Mouse (Mus musculus): ENCODE measurements around the gene Slc44a5. TPM values are rescaled to one million over a fixed set of nuclear protein-coding genes. Genes with fewer than 3 reads are reported as not detected.

The Slc44a5 gene
- polyA plus RNA-seq, 1 experiment from 2014 or later = 1.6 TPM

DNA sequence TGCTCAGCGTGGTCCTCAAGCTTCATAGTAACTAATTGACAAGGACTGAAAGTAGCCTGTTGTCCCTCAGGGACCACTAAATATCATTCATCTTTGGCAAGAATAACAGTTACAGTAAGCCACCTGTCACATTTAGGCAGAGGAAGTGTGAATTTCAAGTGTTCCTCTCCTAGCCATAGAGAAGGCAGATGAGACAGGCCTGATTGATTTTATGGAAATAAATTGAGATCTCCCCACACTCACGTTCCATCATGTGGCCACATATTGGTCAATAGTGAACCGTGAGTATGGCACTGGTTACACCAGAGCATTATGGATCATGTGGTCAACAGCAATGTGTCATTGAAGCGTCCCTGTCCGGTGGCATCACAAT, 199.3 kb downstream of the Slc44a5 start:
- no peaks in the 10 kb centered on the region for H3K27me3 ChIP-seq (ENCODE audit: control insufficient read depth, insufficient read depth, low read length)
- H3K27ac ChIP-seq (ENCODE audit: low read length) = no peak overlapping the region
- no peak overlapping the region for H3K4me3 ChIP-seq (ENCODE audit: low read depth, low read length)
- 77% methylated on average over 5 of the region's 5 CpGs for WGBS
- ATAC-seq (ENCODE audit: insufficient number of reproducible peaks, insufficient read depth, low FRiP score, low read depth) = no peak
- H3K9me3 ChIP-seq (ENCODE audit: control insufficient read depth, low read depth, low read length) = no peaks in the 10 kb centered on the region
- no peaks in the 10 kb centered on the region for H3K36me3 ChIP-seq (ENCODE audit: control insufficient read depth, insufficient read depth, low read length)
- H3K4me2 ChIP-seq (replicated peaks; ENCODE audit: low read depth, low read length) = no peak overlapping the region
- H3K9ac ChIP-seq (replicated peaks; ENCODE audit: low read depth, low read length) = no peak overlapping the region
- no peaks in the 10 kb centered on the region for H3K4me1 ChIP-seq (ENCODE audit: control insufficient read depth, insufficient read depth, low read length)

DNA sequence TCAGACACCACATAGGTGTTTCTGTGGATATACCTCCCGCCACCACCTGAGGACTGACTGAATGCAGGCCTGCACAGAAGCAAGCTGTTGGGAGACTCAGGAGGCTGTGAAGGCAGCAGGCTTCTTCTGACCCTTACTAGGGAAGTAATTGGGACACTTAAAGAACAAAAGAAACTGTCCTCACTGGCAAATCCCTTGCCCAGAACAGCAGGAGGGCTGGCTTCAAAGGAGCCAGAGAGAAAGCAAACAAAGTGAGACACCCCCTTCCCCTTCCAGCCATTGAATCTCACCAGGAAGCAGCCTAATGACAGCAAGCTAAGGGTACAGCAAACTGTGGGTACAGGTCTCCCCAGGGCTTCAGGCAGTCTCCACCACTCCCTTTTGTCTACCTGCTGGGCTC, 200.3 kb downstream of the Slc44a5 start:
- no peak overlapping the region for H3K27ac ChIP-seq (ENCODE audit: low read length)

DNA sequence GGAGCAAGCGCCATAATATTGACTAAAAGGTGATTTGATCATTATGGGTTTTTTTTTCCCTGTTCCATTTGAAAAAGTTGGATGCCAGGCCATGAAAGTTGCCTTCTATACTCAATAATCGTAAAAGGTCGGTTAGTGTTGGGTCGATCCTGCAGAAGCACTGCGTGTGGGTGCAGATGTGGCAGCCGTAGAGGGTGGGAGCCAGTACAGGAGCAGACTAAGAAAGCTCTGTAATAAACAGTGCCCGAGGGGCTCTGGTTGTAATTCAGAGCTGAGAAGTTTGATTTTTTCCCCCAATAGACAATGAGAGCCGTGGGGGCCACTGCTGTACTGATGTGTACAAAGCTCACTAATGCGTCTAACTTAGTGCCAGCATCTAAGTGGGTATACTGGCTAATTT, 200.8 kb downstream of the Slc44a5 start:
- Histone ChIP-seq H3K4me2 (replicated peaks; ENCODE audit: low read depth, low read length) (no peak overlapping the region), H3K4me3 (ENCODE audit: low read depth, low read length) (no peak overlapping the region), H3K27me3 (ENCODE audit: control insufficient read depth, insufficient read depth, low read length) (no peaks in the 10 kb centered on the region), H3K9me3 (ENCODE audit: control insufficient read depth, low read depth, low read length) (no peaks in the 10 kb centered on the region), H3K4me1 (ENCODE audit: control insufficient read depth, insufficient read depth, low read length) (no peaks in the 10 kb centered on the region), H3K36me3 (ENCODE audit: control insufficient read depth, insufficient read depth, low read length) (no peaks in the 10 kb centered on the region), H3K27ac (ENCODE audit: low read length) (no peak overlapping the region), H3K9ac (replicated peaks; ENCODE audit: low read depth, low read length) (no peak overlapping the region)
- WGBS = 59% methylated on average over 9 of the region's 9 CpGs
- no peak for ATAC-seq (ENCODE audit: insufficient number of reproducible peaks, insufficient read depth, low FRiP score, low read depth)

More for the DNA sequence above, 200.3 kb downstream of the Slc44a5 start:
- H3K4me1 ChIP-seq (ENCODE audit: control insufficient read depth, insufficient read depth, low read length) = no peaks in the 10 kb centered on the region
- no peaks in the 10 kb centered on the region for H3K27me3 ChIP-seq (ENCODE audit: control insufficient read depth, insufficient read depth, low read length)
- no peaks in the 10 kb centered on the region for H3K9me3 ChIP-seq (ENCODE audit: control insufficient read depth, low read depth, low read length)
- H3K4me2 ChIP-seq (replicated peaks; ENCODE audit: low read depth, low read length) = no peak overlapping the region
- H3K36me3 ChIP-seq (ENCODE audit: control insufficient read depth, insufficient read depth, low read length) = no peaks in the 10 kb centered on the region
- H3K4me3 ChIP-seq (ENCODE audit: low read depth, low read length) = no peak overlapping the region
- 74% methylated on average over 1 of the region's 1 CpGs for WGBS
- H3K9ac ChIP-seq (replicated peaks; ENCODE audit: low read depth, low read length) = no peak overlapping the region
- ATAC-seq (ENCODE audit: insufficient number of reproducible peaks, insufficient read depth, low FRiP score, low read depth) = no peak

DNA sequence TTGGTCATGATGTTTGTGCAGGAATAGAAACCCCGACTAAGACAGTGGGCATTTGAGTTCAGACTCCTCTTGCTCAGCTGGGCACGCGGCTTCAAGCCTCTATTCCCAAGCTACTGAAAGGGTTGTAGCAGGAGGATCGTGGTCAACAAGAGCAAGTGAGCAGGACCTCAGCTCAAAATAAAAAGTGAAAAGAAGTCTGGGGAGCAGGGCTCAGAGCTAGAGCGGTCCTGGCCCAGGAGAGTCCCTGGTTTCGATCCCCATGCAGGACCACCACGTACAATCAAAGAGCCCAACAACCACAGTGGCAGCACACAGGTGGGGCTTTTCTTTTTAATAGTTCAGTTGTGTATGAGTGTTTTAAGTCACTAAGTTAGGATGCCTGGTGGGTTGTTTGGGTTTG, 201.5 kb downstream of the Slc44a5 start:
- Histone ChIP-seq H3K36me3 (ENCODE audit: control insufficient read depth, insufficient read depth, low read length) (no peaks in the 10 kb centered on the region), H3K4me3 (ENCODE audit: low read depth, low read length) (no peak overlapping the region), H3K4me2 (replicated peaks; ENCODE audit: low read depth, low read length) (no peak overlapping the region), H3K9me3 (ENCODE audit: control insufficient read depth, low read depth, low read length) (no peaks in the 10 kb centered on the region), H3K4me1 (ENCODE audit: control insufficient read depth, insufficient read depth, low read length) (no peaks in the 10 kb centered on the region), H3K27me3 (ENCODE audit: control insufficient read depth, insufficient read depth, low read length) (no peaks in the 10 kb centered on the region), H3K27ac (ENCODE audit: low read length) (no peak overlapping the region), H3K9ac (replicated peaks; ENCODE audit: low read depth, low read length) (no peak overlapping the region)
- no peak for ATAC-seq (ENCODE audit: insufficient number of reproducible peaks, insufficient read depth, low FRiP score, low read depth)
- WGBS = 81% methylated on average over 7 of the region's 7 CpGs

DNA sequence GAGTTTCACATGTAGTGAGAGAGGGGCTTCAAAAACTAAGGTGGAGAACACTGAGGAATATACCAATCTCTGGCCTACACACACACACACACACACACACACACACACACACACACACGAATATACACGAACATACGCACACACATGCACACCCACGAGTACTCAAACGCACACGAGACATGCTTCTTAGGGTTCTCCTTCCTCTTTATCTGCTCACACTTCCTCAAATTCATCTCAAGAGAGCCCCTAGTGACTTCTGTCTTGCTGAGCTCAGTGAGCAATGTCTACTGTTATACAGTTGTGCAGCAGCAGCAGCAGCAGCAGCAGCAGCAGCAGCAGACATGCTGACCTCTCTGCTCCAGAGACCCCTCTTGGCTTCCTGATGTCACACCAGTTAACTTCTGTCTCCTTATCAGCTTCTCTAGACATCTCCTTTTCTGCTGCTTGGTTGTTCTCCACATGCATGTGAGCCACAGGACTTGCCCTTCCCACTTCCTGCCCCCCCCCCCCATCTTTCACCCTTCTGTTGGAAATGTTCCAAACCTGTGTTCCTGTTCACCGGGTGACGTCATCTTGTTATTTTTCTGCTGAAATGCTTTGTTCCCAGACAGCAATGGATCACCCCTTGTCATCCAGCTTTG, 204.5 kb downstream of the Slc44a5 start:
- WGBS = 71% methylated on average over 8 of the region's 8 CpGs
- no peak overlapping the region for H3K4me3 ChIP-seq (ENCODE audit: low read depth, low read length)
- H3K36me3 ChIP-seq (ENCODE audit: control insufficient read depth, insufficient read depth, low read length) = no peaks in the 10 kb centered on the region
- H3K27me3 ChIP-seq (ENCODE audit: control insufficient read depth, insufficient read depth, low read length) = no peaks in the 10 kb centered on the region
- no peak for ATAC-seq (ENCODE audit: insufficient number of reproducible peaks, insufficient read depth, low FRiP score, low read depth)
- no peak overlapping the region for H3K4me2 ChIP-seq (replicated peaks; ENCODE audit: low read depth, low read length)
- H3K9me3 ChIP-seq (ENCODE audit: control insufficient read depth, low read depth, low read length) = no peaks in the 10 kb centered on the region
- no peaks in the 10 kb centered on the region for H3K4me1 ChIP-seq (ENCODE audit: control insufficient read depth, insufficient read depth, low read length)
- no peak overlapping the region for H3K27ac ChIP-seq (ENCODE audit: low read length)
- H3K9ac ChIP-seq (replicated peaks; ENCODE audit: low read depth, low read length) = no peak overlapping the region

DNA sequence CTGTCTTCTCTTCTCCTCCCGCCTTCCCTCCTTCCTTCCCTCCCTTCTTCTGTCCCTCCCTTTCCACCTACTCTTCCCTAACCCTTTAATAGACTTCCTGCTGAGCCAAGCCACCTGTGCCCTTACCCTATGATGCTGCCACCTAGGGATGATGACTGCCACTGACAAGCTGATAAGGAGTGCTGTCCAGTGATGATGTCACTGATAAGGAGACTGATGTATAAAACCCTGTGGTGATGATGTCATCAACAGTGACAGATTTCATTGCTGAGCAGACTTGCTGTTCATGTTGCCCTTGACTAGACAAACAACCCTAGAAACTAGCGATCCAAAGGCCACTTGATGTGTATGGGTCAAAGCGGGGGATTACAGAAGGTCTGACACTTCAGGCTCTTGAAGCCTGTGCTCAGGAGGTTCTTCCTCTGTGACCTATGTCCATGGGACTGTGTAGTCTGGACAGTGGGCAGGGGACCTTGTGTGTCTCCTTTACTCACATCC, 206.2 kb downstream of the Slc44a5 start:
- ATAC-seq (ENCODE audit: insufficient number of reproducible peaks, insufficient read depth, low FRiP score, low read depth) = no peak
- Histone ChIP-seq H3K27me3 (ENCODE audit: control insufficient read depth, insufficient read depth, low read length) (no peaks in the 10 kb centered on the region), H3K27ac (ENCODE audit: low read length) (no peak overlapping the region), H3K9ac (replicated peaks; ENCODE audit: low read depth, low read length) (no peak overlapping the region), H3K36me3 (ENCODE audit: control insufficient read depth, insufficient read depth, low read length) (no peaks in the 10 kb centered on the region), H3K4me3 (ENCODE audit: low read depth, low read length) (no peak overlapping the region), H3K9me3 (ENCODE audit: control insufficient read depth, low read depth, low read length) (no peaks in the 10 kb centered on the region), H3K4me2 (replicated peaks; ENCODE audit: low read depth, low read length) (no peak overlapping the region), H3K4me1 (ENCODE audit: control insufficient read depth, insufficient read depth, low read length) (no peaks in the 10 kb centered on the region)
- WGBS = 84% methylated on average over 2 of the region's 3 CpGs

DNA sequence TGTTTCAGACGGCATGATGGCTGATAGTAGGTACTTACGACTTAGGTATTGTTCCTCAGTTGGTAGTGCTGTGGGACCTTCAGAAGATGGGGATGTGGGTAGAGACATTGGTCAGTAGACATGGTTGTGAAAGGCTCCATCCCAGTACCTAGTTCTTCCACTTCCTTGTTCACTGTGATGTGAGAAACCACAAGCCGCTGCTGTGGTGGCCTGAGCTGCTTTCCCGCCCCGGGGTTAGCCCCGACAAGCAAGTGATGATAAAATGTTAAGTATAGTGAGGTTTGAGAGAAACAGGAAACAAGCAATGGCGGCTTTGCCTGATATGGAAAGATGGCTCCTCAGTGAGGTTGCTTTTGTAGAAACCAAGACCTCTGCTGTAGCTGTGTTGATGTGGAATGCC, 209.8 kb downstream of the Slc44a5 start:
- Histone ChIP-seq H3K36me3 (ENCODE audit: control insufficient read depth, insufficient read depth, low read length) (no peaks in the 10 kb centered on the region), H3K9ac (replicated peaks; ENCODE audit: low read depth, low read length) (no peak overlapping the region), H3K4me3 (ENCODE audit: low read depth, low read length) (no peak overlapping the region), H3K4me1 (ENCODE audit: control insufficient read depth, insufficient read depth, low read length) (0 out of 2 replicates have a peak, but pooled peaks cover 2% of the 10 kb centered on the region), H3K27ac (ENCODE audit: low read length) (no peak overlapping the region), H3K9me3 (ENCODE audit: control insufficient read depth, low read depth, low read length) (no peaks in the 10 kb centered on the region), H3K27me3 (ENCODE audit: control insufficient read depth, insufficient read depth, low read length) (no peaks in the 10 kb centered on the region), H3K4me2 (replicated peaks; ENCODE audit: low read depth, low read length) (no peak overlapping the region)
- no peak for ATAC-seq (ENCODE audit: insufficient number of reproducible peaks, insufficient read depth, low FRiP score, low read depth)
- WGBS = 91% methylated on average over 7 of the region's 7 CpGs

DNA sequence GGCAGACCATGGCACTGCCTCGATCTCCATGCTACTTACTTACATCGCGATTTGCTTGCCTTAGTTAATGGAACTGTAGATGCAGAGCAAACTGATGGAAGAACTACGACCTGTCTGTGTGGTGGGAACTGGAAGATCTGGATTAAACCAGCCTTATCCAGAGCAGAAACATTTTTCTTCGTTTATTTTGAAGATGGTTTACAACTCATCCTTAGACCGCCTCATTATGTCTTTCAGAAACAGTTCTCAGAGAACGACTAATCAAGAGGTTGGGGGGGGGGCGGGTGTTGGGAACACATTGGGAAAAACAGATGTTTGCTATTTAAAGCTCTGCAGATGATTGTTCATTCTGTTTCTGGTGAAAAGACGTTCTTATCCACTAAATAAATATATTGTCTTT, 210.7 kb downstream of the Slc44a5 start:
- H3K4me3 ChIP-seq (ENCODE audit: low read depth, low read length) = no peak overlapping the region
- ATAC-seq (ENCODE audit: insufficient number of reproducible peaks, insufficient read depth, low FRiP score, low read depth) = no peak
- no peak overlapping the region for H3K9ac ChIP-seq (replicated peaks; ENCODE audit: low read depth, low read length)
- 75% methylated on average over 9 of the region's 9 CpGs for WGBS
- H3K27me3 ChIP-seq (ENCODE audit: control insufficient read depth, insufficient read depth, low read length) = no peaks in the 10 kb centered on the region
- no peaks in the 10 kb centered on the region for H3K9me3 ChIP-seq (ENCODE audit: control insufficient read depth, low read depth, low read length)
- no peak overlapping the region for H3K27ac ChIP-seq (ENCODE audit: low read length)
- H3K36me3 ChIP-seq (ENCODE audit: control insufficient read depth, insufficient read depth, low read length) = no peaks in the 10 kb centered on the region
- peaks cover 2% of the 10 kb centered on the region; the same call in 1 of the 2 replicates for H3K4me1 ChIP-seq (ENCODE audit: control insufficient read depth, insufficient read depth, low read length)
- no peak overlapping the region for H3K4me2 ChIP-seq (replicated peaks; ENCODE audit: low read depth, low read length)

DNA sequence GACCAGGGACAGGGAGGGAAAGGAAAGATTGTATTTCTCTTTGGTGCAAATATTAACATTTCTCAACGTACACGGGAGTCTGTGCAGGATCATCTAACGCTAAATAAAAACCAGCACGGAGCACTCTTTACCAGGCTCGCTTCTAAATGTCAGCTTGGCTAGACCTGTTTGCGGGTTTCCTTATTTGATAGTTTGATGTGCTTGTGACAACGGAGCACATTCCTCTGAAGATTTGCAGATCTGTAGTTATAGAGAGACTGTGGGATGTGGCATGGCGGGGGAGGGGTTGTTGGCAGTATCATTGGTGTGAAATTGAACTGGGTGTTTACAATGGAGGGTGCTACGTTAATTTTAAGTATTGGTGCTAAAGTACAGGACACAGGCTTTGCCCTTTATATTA, 215.4 kb downstream of the Slc44a5 start:
- Histone ChIP-seq H3K36me3 (ENCODE audit: control insufficient read depth, insufficient read depth, low read length) (no peaks in the 10 kb centered on the region), H3K4me2 (replicated peaks; ENCODE audit: low read depth, low read length) (no peak overlapping the region), H3K9me3 (ENCODE audit: control insufficient read depth, low read depth, low read length) (no peaks in the 10 kb centered on the region), H3K27me3 (ENCODE audit: control insufficient read depth, insufficient read depth, low read length) (no peaks in the 10 kb centered on the region), H3K9ac (replicated peaks; ENCODE audit: low read depth, low read length) (no peak overlapping the region), H3K4me1 (ENCODE audit: control insufficient read depth, insufficient read depth, low read length) (peaks cover 6% of the 10 kb centered on the region; the same call in 1 of the 2 replicates), H3K27ac (ENCODE audit: low read length) (no peak overlapping the region), H3K4me3 (ENCODE audit: low read depth, low read length) (no peak overlapping the region)
- WGBS = 32% methylated on average over 9 of the region's 9 CpGs
- no peak for ATAC-seq (ENCODE audit: insufficient number of reproducible peaks, insufficient read depth, low FRiP score, low read depth)

Data from stomach, embryonic 14.5 days (tissue).